21 mouse cellular contexts compared by ENCODE assay signal in the genomic region with DNA sequence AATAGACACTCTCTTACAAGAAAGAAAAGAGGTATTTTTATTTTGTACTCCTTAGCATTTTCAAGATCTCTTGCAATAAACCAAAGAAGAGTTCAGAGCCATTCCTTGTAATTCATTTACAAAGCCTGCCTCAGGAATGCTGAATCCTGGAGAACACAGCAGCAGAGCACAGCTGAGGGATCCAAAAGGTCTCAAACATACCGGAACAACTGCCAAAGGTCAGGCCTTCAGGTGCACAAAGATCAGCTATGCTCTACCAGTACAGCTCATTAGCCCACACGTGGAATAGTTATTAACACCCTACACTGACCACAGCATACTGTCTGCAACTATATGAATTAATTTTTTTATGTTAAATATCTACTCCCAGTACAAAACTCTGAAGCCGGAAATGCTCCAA. TPM values are rescaled to one million over a fixed set of nuclear protein-coding genes. Genes with fewer than 3 reads are reported as not detected.
DNase-seq lines count a peak whose midpoint lies in the region; ATAC-seq and TF ChIP-seq lines count a peak whose summit lies in the region.
"Had no signal": no experiment of that assay in that cellular context is flagged by ENCODE, and none has a peak within 500 bp of the region (broad histone marks: within the 10 kb centered on the region; RNA-seq: fewer than 3 reads in every experiment).

No protein-coding gene starts in this region.

- WGBS in heart, embryonic 11.5 days (ENCODE audit: insufficient replicate concordance), result 89% methylated on average over 3 of the region's 3 CpGs
- 46% methylated on average over 3 of the region's 3 CpGs for WGBS in liver, adult 2 months
- WGBS in hindbrain, embryonic 16.5 days, result 90% methylated on average over 3 of the region's 3 CpGs

- TF ChIP-seq POLR2A in liver, adult 2 months (IDR thresholded peaks at IDR 0.05; ENCODE audit: extremely low read depth, insufficient read depth, low read length), result no peak

- H3K4me3 ChIP-seq in heart, embryonic 11.5 days (ENCODE audit: low read depth, low read length), result no peak overlapping the region
- no peak overlapping the region for H3K4me3 ChIP-seq in liver, adult 2 months (ENCODE audit: insufficient read depth, low read depth, low read length)
- H3K4me3 ChIP-seq in hindbrain, embryonic 16.5 days (ENCODE audit: low read length), result no peak overlapping the region
- H3K4me3 ChIP-seq: embryonic facial prominence, embryonic 12.5 days; heart, embryonic 13.5 days; hindbrain, embryonic 15.5 days had no signal

- no peaks in the 10 kb centered on the region for H3K27me3 ChIP-seq in heart, embryonic 11.5 days (ENCODE audit: control insufficient read depth, insufficient read depth, low read length)
- H3K27me3 ChIP-seq in liver, adult 2 months (ENCODE audit: control insufficient read depth, insufficient read depth, low read length), result no peaks in the 10 kb centered on the region
- no peaks in the 10 kb centered on the region for H3K27me3 ChIP-seq in hindbrain, embryonic 16.5 days (replicated peaks; ENCODE audit: control insufficient read depth, insufficient read depth, low read length)
- H3K27me3 ChIP-seq: embryonic facial prominence, embryonic 12.5 days; heart, embryonic 13.5 days; hindbrain, embryonic 15.5 days had no signal

- peaks cover 6% of the 10 kb centered on the region; the same call in 1 of the 2 replicates for H3K79me2 ChIP-seq in liver, adult 2 months (ENCODE audit: control insufficient read depth, insufficient read depth, low read length)

- no peak overlapping the region for H3K9ac ChIP-seq in heart, embryonic 11.5 days (ENCODE audit: low read depth, low read length)
- H3K9ac ChIP-seq in liver, adult 2 months (ENCODE audit: low read depth, low read length), result no peak overlapping the region
- no peak overlapping the region for H3K9ac ChIP-seq in hindbrain, embryonic 16.5 days (ENCODE audit: low read depth, low read length)
- H3K9ac ChIP-seq: embryonic facial prominence, embryonic 12.5 days; heart, embryonic 13.5 days; hindbrain, embryonic 15.5 days had no signal

- no peaks in the 10 kb centered on the region for H3K9me3 ChIP-seq in heart, embryonic 11.5 days (replicated peaks; ENCODE audit: control insufficient read depth, low read length)
- no peaks in the 10 kb centered on the region for H3K9me3 ChIP-seq in hindbrain, embryonic 16.5 days (ENCODE audit: control insufficient read depth, low read length)
- H3K9me3 ChIP-seq: embryonic facial prominence, embryonic 12.5 days; G1E; heart, embryonic 13.5 days; hindbrain, embryonic 15.5 days had no signal

- no peak for ATAC-seq in heart, embryonic 11.5 days (replicated peaks; ENCODE audit: insufficient number of reproducible peaks, low FRiP score, low TSS enrichment)
- no peak for ATAC-seq in hindbrain, embryonic 16.5 days
- ATAC-seq: CD4-positive, CD25-positive, alpha-beta regulatory T cell, adult 4 months; forebrain, embryonic 16.5 days had no signal

- H3K4me2 ChIP-seq in heart, embryonic 11.5 days, result no peak overlapping the region
- H3K4me2 ChIP-seq in hindbrain, embryonic 16.5 days (ENCODE audit: low read length), result no peak overlapping the region
- H3K4me2 ChIP-seq: embryonic facial prominence, embryonic 12.5 days; heart, embryonic 13.5 days; hindbrain, embryonic 15.5 days had no signal

- no peaks in the 10 kb centered on the region for H3K36me3 ChIP-seq in heart, embryonic 11.5 days (ENCODE audit: control insufficient read depth, insufficient read depth, low read length)
- peaks cover 26% of the 10 kb centered on the region for H3K36me3 ChIP-seq in liver, adult 2 months (ENCODE audit: control insufficient read depth, insufficient read depth, low read length)
- peaks cover 5% of the 10 kb centered on the region for H3K36me3 ChIP-seq in hindbrain, embryonic 16.5 days (ENCODE audit: control insufficient read depth, insufficient read depth, low read length)

- DNase-seq in heart, adult 11 months, result peak; percentile 52
- peak; percentile 62 for DNase-seq in liver, adult 2 months (ENCODE audit: extremely low read depth, low read depth, low spot score)
- DNase-seq in liver, result no peak
- DNase-seq in kidney, postnatal 36 days, result peak; percentile 67 to 87
- DNase-seq in cerebellum, adult 11-12 months, result no peak
- DNase-seq: adrenal gland, adult 8-10 months; adrenal gland, postnatal 36 days; B cell, adult 2 months; cerebellum, adult 11 months; cerebellum, adult 9-10 months; cerebellum, postnatal 25 days; gastrocnemius, postnatal 14 days; heart, postnatal 36 days had no signal

- no peaks in the 10 kb centered on the region for H3K4me1 ChIP-seq in heart, embryonic 11.5 days (ENCODE audit: control insufficient read depth, insufficient read depth, low read length)
- H3K4me1 ChIP-seq in liver, adult 2 months (ENCODE audit: control insufficient read depth, insufficient read depth, low read length), result peaks cover 2% of the 10 kb centered on the region; the same call in 1 of the 2 replicates
- no peaks in the 10 kb centered on the region for H3K4me1 ChIP-seq in hindbrain, embryonic 16.5 days (ENCODE audit: control insufficient read depth, insufficient read depth, low read depth, low read length)
- H3K4me1 ChIP-seq: embryonic facial prominence, embryonic 12.5 days; hindbrain, embryonic 15.5 days had no signal

- TF ChIP-seq CTCF in liver, adult 2 months (IDR thresholded peaks at IDR 0.05; ENCODE audit: low read depth, low read length), result no peak

- no peak overlapping the region for H3K27ac ChIP-seq in heart, embryonic 11.5 days (ENCODE audit: low read depth, low read length)
- H3K27ac ChIP-seq in liver, adult 2 months (replicated peaks; ENCODE audit: insufficient read depth, low read depth, low read length), result no peak overlapping the region
- no peak overlapping the region for H3K27ac ChIP-seq in hindbrain, embryonic 16.5 days (ENCODE audit: low read depth, low read length)
- H3K27ac ChIP-seq: embryonic facial prominence, embryonic 12.5 days; heart, embryonic 13.5 days; hindbrain, embryonic 15.5 days had no signal

RNA-seq across cellular contexts. Expression of a gene that starts 44.7 kb away (rescaled TPM):
- polyA plus RNA-seq in heart, embryonic 11.5 days (2014; fragmentation: Nextera tagmentation; extraction: Ambion mirVana), result 8.1 and 11.0 TPM in 2 replicates
- 6.9 and 8.1 TPM in 2 replicates for total RNA-seq in liver, adult 2 months (2014; rRNA removed)
- polyA plus RNA-seq in liver, adult 2 months (2012; rRNA removed), result 4.9 and 7.9 TPM in 2 replicates
- polyA plus RNA-seq in hindbrain, embryonic 16.5 days (2015; fragmentation: Nextera tagmentation; extraction: Ambion mirVana), result 12.0 and 13.5 TPM in 2 replicates

Comparison
In these comparisons a context has a peak if more than half of its experiments do, and no peak if none do; other contexts are left out.
1. DNase-seq: peak in heart, adult 11 months (single experiment), liver, adult 2 months (single experiment) and kidney, postnatal 36 days (2 of 2); none in liver (single experiment) and cerebellum, adult 11-12 months (single experiment).